Mouse (Mus musculus): ENCODE results near the gene Tbcb.

DNA sequence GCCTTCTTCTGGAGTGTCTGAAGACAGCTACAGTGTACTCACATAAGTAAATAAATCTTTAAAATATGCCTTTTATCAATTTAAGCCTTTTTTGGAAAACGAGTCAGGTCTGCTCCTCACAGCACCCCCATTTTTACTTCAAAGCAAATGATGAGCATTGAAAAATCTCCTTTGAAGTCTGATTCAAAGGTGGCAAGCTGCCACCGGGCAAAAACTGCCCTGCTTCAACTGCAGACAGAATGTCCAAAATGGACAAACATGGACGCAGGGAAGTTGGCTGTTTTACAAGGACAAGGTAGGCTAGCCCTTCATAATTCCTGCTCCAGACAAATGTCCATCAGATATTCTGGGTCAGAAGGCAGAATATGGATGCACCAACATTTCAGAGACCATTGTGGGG lies 10.6 kb downstream of the Tbcb start:
- TF ChIP-seq CTCF (IDR thresholded peaks at IDR 0.05; ENCODE audit: low read depth) (no peak), EP300 (IDR thresholded peaks at IDR 0.05; ENCODE audit: low read depth) (no peak)
